Mouse (Mus musculus): ENCODE data around the gene Srebf2. TPM values are rescaled to one million over a fixed set of nuclear protein-coding genes. Genes with fewer than 3 reads are reported as not detected.
"Not testable (repeated sequence)": the region's sequence is repeated elsewhere in the genome, so short reads cannot be mapped to it uniquely, and the experiment has no call there.

Gene Srebf2
- total and polyA plus RNA-seq, 3 experiments = 93.2 to 261 (median 101) TPM

GRCm38 (mm10) chr15:82223657-82224601 lies 76.9 kb downstream of the Srebf2 start, which contains the start of gene Tnfrsf13c:
TSS of gene Tnfrsf13c (minus strand) at chr15:82224369.
- DNase-seq = peak; percentile 26

DNA sequence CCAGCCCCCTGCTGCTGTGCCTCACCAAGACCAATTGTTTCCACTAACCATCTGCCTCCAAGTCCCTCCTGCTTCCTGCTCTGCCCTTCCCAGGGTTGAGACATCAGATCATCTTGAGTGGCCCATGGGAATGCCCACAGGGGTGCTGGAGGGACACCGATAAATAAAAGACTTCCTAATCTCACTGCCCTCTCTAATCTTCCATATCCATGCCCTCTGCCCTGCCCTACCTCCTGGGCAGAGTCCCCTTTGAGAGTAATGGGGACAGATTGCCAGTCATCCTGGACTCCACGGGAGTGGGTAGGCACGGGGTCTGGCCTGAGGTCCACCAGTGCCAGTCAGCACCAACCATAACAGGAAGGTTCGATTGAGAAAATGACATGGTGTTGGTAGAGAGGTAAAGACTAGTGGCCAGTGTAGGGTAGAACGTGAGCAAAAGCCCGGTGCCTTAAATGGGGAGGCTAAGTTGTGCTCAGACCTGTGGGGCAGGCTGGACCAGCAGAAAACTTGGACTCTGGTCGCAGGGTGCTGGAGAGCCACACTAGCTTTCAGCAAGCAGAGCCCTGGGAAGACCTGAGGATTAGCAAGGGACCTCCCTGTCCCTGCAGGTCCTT lies 77.7 kb downstream of the Srebf2 start:
- no peak for DNase-seq

- no peak for DNase-seq
Measured at GRCm38 (mm10) chr15:82225769-82226168, 78.8 kb downstream of the Srebf2 start.

DNA sequence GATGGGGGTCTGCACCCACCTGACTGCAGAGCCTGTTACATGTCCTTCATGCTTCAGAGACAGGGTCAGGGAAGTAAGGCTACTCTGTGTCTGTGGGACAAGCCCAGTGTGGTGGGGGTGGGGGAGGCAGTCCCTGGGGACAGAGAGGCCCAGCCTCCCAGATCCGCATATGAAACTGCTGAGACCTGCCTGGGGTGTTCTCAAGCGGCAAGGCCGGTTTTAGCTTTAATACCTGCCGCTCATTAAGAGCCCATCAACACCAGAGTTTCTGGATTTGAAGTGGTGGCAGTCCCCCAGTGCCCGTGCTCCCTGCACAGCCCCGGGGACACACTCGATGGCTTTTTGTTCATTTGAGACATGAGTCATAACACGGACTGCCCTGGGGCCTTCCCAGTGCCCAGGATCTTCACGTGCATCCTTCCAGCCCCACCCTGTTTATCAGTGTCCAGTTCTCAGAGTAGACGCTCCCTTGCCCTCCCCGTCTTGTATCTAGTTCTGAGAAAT lies 82.6 kb downstream of the Srebf2 start:
- no peak for DNase-seq

- no peak for DNase-seq
Measured at GRCm38 (mm10) chr15:82230098-82230611, 83.2 kb downstream of the Srebf2 start.

GRCm38 (mm10) chr15:82231100-82231499 lies 84.1 kb downstream of the Srebf2 start:
- DNase-seq = no peak

DNA sequence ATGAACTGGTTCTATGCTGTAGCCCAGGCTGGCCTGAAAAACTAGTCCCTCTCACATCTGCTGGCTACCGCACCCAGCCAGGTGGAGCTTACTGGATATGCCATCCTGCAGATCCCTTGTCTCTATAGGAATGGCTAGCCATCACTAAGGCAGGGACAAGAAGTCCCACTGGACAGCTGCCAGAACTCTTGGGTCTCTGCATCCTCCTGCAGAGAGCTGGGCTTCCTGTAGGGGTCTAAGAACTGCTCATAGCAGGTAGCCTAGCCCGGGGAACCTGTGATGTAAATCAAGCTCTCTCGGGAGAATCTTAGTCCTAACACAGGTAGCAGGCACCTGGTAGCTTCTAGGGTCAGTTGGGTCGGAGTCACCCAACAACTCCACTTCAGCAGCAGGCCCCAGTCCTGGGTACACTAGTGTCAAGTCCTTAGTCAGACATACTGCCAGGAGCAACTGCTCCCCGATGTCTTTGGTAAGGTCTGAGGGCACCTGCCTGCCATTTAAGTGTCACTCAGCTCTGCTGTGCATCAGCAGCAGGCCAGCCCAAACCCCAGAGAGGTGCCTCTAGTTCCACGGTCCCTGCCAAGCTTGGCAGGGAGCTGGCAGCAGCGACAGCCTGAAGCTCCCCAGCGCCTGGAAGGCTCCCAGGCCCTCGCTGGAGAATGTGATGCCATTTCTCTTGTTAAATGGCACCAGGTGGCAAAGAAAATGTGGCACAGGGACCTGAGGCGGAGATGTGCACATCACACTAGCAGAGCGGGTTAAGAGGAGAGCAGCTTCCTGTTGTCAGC lies 84.8 kb downstream of the Srebf2 start:
- no peak for DNase-seq

DNA sequence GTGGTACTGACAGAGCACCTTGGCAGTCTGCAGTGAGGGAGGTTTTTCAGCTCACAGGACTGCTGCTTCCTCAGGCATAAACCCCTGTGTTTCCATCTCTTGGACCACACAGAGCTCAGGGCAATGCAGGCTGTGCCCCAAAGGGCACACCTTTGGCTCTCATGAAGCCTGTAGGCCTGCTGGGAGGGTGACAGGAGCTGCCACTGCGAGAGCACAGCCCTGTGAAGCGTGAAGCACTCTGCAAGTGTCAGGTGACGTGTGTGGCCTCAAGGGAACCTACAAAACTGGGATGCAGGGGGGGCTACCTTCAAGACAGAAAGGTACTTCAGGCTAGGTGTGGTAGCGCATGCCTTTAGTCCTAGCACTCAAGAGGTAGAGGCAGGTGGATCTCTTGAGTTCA lies 85.7 kb downstream of the Srebf2 start:
- no peak for DNase-seq

GRCm38 (mm10) chr15:82235661-82236060 lies 88.7 kb downstream of the Srebf2 start:
- DNase-seq = no peak

DNA sequence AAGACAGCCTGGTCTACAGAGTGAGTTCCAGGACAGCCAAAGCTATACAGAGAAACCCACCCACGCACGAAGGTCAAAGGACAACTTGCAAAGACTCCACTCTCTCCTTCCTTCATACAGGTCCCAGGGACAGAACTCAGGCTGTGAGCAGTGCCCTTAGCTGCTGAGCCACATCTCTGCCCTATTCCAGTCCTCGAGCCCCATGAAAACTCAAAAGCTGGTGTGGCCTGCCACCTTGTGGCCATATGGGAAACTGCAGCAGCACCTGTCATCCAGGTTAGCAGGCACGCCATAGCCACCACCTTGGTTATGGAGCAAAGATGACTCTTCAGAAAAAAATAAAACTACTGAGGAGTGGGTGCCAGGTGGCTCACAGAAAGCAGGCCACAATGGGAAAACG lies 89.6 kb downstream of the Srebf2 start:
- DNase-seq = peak; percentile 79

- DNase-seq = no peak
Measured at GRCm38 (mm10) chr15:82243311-82243710, 96.3 kb downstream of the Srebf2 start.

DNA sequence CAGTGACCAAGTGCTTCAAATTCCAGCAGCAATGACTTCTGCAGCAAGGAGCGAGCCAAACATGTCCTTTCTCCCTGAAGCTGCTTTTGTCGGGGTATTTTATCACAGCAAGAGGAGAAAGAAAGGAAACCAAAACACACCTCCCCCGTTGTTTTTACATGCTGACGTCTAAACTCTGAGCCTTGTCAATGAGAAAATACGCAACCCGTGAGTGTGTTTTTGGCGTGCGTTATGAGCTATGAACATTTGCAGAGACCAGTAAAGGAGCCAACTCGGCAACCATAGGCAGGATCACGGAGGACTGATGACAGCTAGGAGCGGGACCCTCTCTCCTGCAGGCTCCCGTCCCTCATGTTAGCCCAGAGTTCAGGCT lies 96.7 kb downstream of the Srebf2 start:
- no peak for DNase-seq

- peak; percentile 95 for DNase-seq
Measured at GRCm38 (mm10) chr15:82244115-82244804, 97.3 kb downstream of the Srebf2 start, which contains the start of gene Cenpm. TSS of gene Cenpm (minus strand) at chr15:82244748.

DNA sequence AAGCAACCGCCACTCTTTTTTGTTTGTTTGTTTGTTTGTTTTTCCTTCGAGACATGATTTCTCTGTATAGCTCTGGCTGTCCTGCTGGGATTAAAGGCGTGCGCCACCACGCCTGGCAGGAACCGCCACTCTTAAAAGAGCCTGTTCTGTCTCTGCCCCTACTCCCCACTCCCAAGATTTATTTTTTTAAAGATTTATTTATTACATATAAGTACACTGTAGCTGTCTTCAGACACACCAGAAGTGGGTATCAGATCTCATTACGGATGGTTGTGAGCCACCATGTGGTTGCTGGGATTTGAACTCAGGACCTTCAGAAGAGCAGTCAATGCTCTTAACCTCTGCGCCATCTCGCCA lies 97.8 kb downstream of the Srebf2 start:
- DNase-seq = not testable (repeated sequence)

GRCm38 (mm10) chr15:82247131-82247776 lies 100.3 kb downstream of the Srebf2 start:
- DNase-seq = peak; percentile 85

- no peak for DNase-seq
Measured at GRCm38 (mm10) chr15:82251579-82251978, 104.6 kb downstream of the Srebf2 start.

- no peak for DNase-seq
Measured at GRCm38 (mm10) chr15:82252097-82252496, 105.1 kb downstream of the Srebf2 start, which contains the start of gene 1500009C09Rik. TSS of gene 1500009C09Rik (plus strand) at chr15:82252397.

All from adrenal gland, adult 2 months (tissue).